Mouse (Mus musculus): ENCODE data around the gene En2. TPM values are rescaled to one million over a fixed set of nuclear protein-coding genes. Genes with fewer than 3 reads are reported as not detected.

Gene En2
- total RNA-seq, 2 experiments from 2014 or later, result 0.07 TPM; not detected in 1

- no peak for DNase-seq
- intact Hi-C loops (cut with DNase I), result no loop called here
Observed at GRCm38 (mm10) chr5:28176023-28176422, 10.5 kb downstream of the En2 start.

- no peak for DNase-seq
- intact Hi-C loops (cut with DNase I), result no loop called here
Observed at GRCm38 (mm10) chr5:28176585-28176984, 11.1 kb downstream of the En2 start.

GRCm38 (mm10) chr5:28178322-28178721 lies 12.8 kb downstream of the En2 start:
- intact Hi-C loops (cut with DNase I), result no loop called here
- DNase-seq, result no peak

- no peak for DNase-seq
- intact Hi-C loops (cut with DNase I), result no loop called here
Observed at GRCm38 (mm10) chr5:28179237-28179790, 13.8 kb downstream of the En2 start.

- intact Hi-C loops (cut with DNase I), result no loop called here
- DNase-seq, result no peak
Observed at GRCm38 (mm10) chr5:28191201-28192098, 26.0 kb downstream of the En2 start.

- intact Hi-C loops (cut with DNase I), result no loop called here
- DNase-seq, result no peak
Observed at GRCm38 (mm10) chr5:28192099-28192454, 26.6 kb downstream of the En2 start.

- DNase-seq, result no peak
- intact Hi-C loops (cut with DNase I), result loop anchor here (5.0 kb wide), 1 partner anchor 432 kb away; no protein-coding TSS in a partner anchor
Observed at GRCm38 (mm10) chr5:28195473-28195872, 30.0 kb downstream of the En2 start.

- DNase-seq, result no peak
- intact Hi-C loops (cut with DNase I), result loop anchor here (5.0 kb wide), 1 partner anchor 428 kb away; no protein-coding TSS in a partner anchor
Observed at GRCm38 (mm10) chr5:28199089-28199873, 33.8 kb downstream of the En2 start.

GRCm38 (mm10) chr5:28203086-28203485 lies 37.6 kb downstream of the En2 start:
- no peak for DNase-seq
- intact Hi-C loops (cut with DNase I), result no loop called here

- intact Hi-C loops (cut with DNase I), result no loop called here
Observed at GRCm38 (mm10) chr5:28204678-28205077, 39.2 kb downstream of the En2 start.

GRCm38 (mm10) chr5:28206448-28206847 lies 41.0 kb downstream of the En2 start:
- DNase-seq, result no peak
- intact Hi-C loops (cut with DNase I), result no loop called here

More at GRCm38 (mm10) chr5:28204678-28205077, 39.2 kb downstream of the En2 start:
- no peak for DNase-seq

- no peak for DNase-seq
- intact Hi-C loops (cut with DNase I), result no loop called here
Observed at GRCm38 (mm10) chr5:28207043-28207442, 41.5 kb downstream of the En2 start.

- intact Hi-C loops (cut with DNase I), result no loop called here
- no peak for DNase-seq
Observed at GRCm38 (mm10) chr5:28208726-28209520, 43.4 kb downstream of the En2 start.

GRCm38 (mm10) chr5:28209549-28210431 lies 44.3 kb downstream of the En2 start:
- intact Hi-C loops (cut with DNase I), result no loop called here
- no peak for DNase-seq

- no peak for DNase-seq
- intact Hi-C loops (cut with DNase I), result no loop called here
Observed at GRCm38 (mm10) chr5:28210591-28211550, 45.4 kb downstream of the En2 start.

GRCm38 (mm10) chr5:28211651-28212310 lies 46.3 kb downstream of the En2 start:
- DNase-seq, result no peak
- intact Hi-C loops (cut with DNase I), result no loop called here

- no peak for DNase-seq
- intact Hi-C loops (cut with DNase I), result no loop called here
Observed at GRCm38 (mm10) chr5:28213441-28213840, 47.9 kb downstream of the En2 start.

GRCm38 (mm10) chr5:28219596-28219995 lies 54.1 kb downstream of the En2 start:
- intact Hi-C loops (cut with DNase I), result no loop called here
- no peak for DNase-seq

All from heart, postnatal 10 days (tissue).